Mouse (Mus musculus) heart, postnatal 0 days (tissue): Measurements from ENCODE around the gene Ces1h.

Experiments
- CTCF ChIP-seq: IDR thresholded peaks from 2 replicates; pipeline ENCODE4 v1.5.1; 2016; ENCODE audit warnings: antibody characterized with exemption, control low read depth, low read depth
- EP300 ChIP-seq: IDR thresholded peaks from 2 replicates; pipeline ENCODE4 v1.6.1; 2016; ENCODE audit warnings: antibody characterized with exemption, low read depth

GRCm38 (mm10) chr8:93399698-93400097, 20.2 kb upstream of the Ces1h start:
- TF ChIP-seq CTCF (no peak), EP300 (no peak)
